Mouse (Mus musculus): Measurements from ENCODE around the gene Polr3b.

The Polr3b gene

GRCm38 (mm10) chr10:84621826-84622790 is at the start of gene Polr3b:
Polr3b (plus strand) TSS chr10:84622292.
- DNase-seq = peak; percentile 95

GRCm38 (mm10) chr10:84573671-84574420 is 48.2 kb upstream of the Polr3b start:
- DNase-seq = no peak

GRCm38 (mm10) chr10:84576029-84576394 is 46.1 kb upstream of the Polr3b start:
- DNase-seq = peak; percentile 89

- DNase-seq = peak; percentile 94
Observed at GRCm38 (mm10) chr10:84576395-84577070, 45.6 kb upstream of the Polr3b start, which contains the start of gene Tcp11l2. Tcp11l2 (plus strand) TSS chr10:84576626.

- peak; percentile 70 for DNase-seq
Observed at GRCm38 (mm10) chr10:84577071-84577727, 44.9 kb upstream of the Polr3b start.

GRCm38 (mm10) chr10:84578738-84579137 is 43.4 kb upstream of the Polr3b start:
- no peak for DNase-seq

GRCm38 (mm10) chr10:84579527-84579926 is 42.6 kb upstream of the Polr3b start:
- DNase-seq = no peak

- no peak for DNase-seq
Observed at GRCm38 (mm10) chr10:84581191-84581590, 40.9 kb upstream of the Polr3b start.

- no peak for DNase-seq
Observed at GRCm38 (mm10) chr10:84582236-84582635, 39.9 kb upstream of the Polr3b start.

GRCm38 (mm10) chr10:84584451-84585293 is 37.4 kb upstream of the Polr3b start:
- DNase-seq = peak; percentile 12

GRCm38 (mm10) chr10:84585294-84585650 is 36.8 kb upstream of the Polr3b start:
- DNase-seq = no peak

GRCm38 (mm10) chr10:84590956-84591355 is 31.1 kb upstream of the Polr3b start:
- DNase-seq = no peak

- DNase-seq = no peak
Observed at GRCm38 (mm10) chr10:84591640-84592148, 30.4 kb upstream of the Polr3b start.

GRCm38 (mm10) chr10:84592745-84593144 is 29.3 kb upstream of the Polr3b start:
- DNase-seq = no peak

- no peak for DNase-seq
Observed at GRCm38 (mm10) chr10:84597127-84597785, 24.8 kb upstream of the Polr3b start.

- no peak for DNase-seq
Observed at GRCm38 (mm10) chr10:84598172-84598571, 23.9 kb upstream of the Polr3b start.

- no peak for DNase-seq
Observed at GRCm38 (mm10) chr10:84600136-84600535, 22.0 kb upstream of the Polr3b start.

GRCm38 (mm10) chr10:84604335-84604734 is 17.8 kb upstream of the Polr3b start:
- DNase-seq = no peak

- no peak for DNase-seq
Observed at GRCm38 (mm10) chr10:84608361-84608760, 13.7 kb upstream of the Polr3b start.

GRCm38 (mm10) chr10:84610324-84610723 is 11.8 kb upstream of the Polr3b start:
- no peak for DNase-seq

- no peak for DNase-seq
Observed at GRCm38 (mm10) chr10:84610783-84611182, 11.3 kb upstream of the Polr3b start.
